Mouse (Mus musculus): ENCODE data around the gene Fam136a.

DNA sequence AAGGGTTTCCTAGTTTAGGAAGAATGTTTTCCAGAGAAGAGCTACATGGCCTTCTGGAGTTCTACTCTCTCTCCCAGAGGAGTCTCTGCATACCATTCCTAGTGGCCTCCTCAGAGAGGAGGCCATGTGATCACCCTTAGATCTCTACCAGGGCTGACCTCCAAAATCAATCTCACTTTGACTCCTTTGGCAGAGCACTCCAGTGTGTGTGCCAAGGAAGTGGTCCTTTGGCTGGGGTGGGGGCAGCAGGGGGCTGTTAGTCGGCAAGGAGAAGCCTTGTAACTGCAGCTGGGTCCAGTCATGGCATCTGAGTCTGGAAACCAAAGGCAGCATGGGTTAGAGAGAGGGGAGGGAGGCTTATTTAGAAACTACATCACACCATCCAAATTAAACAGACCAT lies 48.4 kb upstream of the Fam136a start:
- TF ChIP-seq GATA1 (IDR thresholded peaks at IDR 0.05; ENCODE audit: borderline replicate concordance, low read length): no peak
- no peak for TF ChIP-seq FLI1 (IDR thresholded peaks at IDR 0.05; ENCODE audit: low read length)
